ENCODE assay signal across 35 mouse cellular contexts in genomic region chr9:30141186-30141585, GRCm38 (mm10).
DNase-seq lines count a peak whose midpoint lies in the region; ATAC-seq lines count a peak whose summit lies in the region.
"Had no signal": no experiment of that assay in that cellular context is flagged by ENCODE, and none has a peak within 500 bp of the region (broad histone marks: within the 10 kb centered on the region; RNA-seq: fewer than 3 reads in every experiment).

No protein-coding gene starts in this region.

- H3K4me3 ChIP-seq in midbrain, embryonic 14.5 days (replicated peaks; ENCODE audit: low read depth, low read length) = no peak overlapping the region
- H3K4me3 ChIP-seq: embryonic facial prominence, embryonic 10.5 days; embryonic facial prominence, embryonic 15.5 days; forebrain, embryonic 12.5 days; heart, embryonic 10.5 days; hindbrain, embryonic 12.5 days; intestine, embryonic 15.5 days; layer of hippocampus, adult 2 months; limb, embryonic 12.5 days; megakaryocyte, embryonic 14.5 days; midbrain, embryonic 12.5 days; neural tube, embryonic 13.5 days; stomach, embryonic 15.5 days had no signal

- H3K4me2 ChIP-seq in midbrain, embryonic 14.5 days (ENCODE audit: low read length) = no peak overlapping the region
- H3K4me2 ChIP-seq: embryonic facial prominence, embryonic 15.5 days; forebrain, embryonic 12.5 days; hindbrain, embryonic 12.5 days; intestine, embryonic 15.5 days; limb, embryonic 12.5 days; liver, embryonic 11.5 days; midbrain, embryonic 12.5 days; neural tube, embryonic 13.5 days; stomach, embryonic 15.5 days had no signal

- H3K9ac ChIP-seq in midbrain, embryonic 14.5 days (replicated peaks; ENCODE audit: low read length) = no peak overlapping the region
- H3K9ac ChIP-seq: embryonic facial prominence, embryonic 15.5 days; forebrain, embryonic 12.5 days; hindbrain, embryonic 12.5 days; intestine, embryonic 15.5 days; limb, embryonic 12.5 days; liver, postnatal 0 days; midbrain, embryonic 12.5 days; neural tube, embryonic 13.5 days; stomach, embryonic 15.5 days had no signal

- H3K27ac ChIP-seq in midbrain, embryonic 14.5 days (replicated peaks; ENCODE audit: low read depth, low read length) = no peak overlapping the region
- H3K27ac ChIP-seq: embryonic facial prominence, embryonic 10.5 days; embryonic facial prominence, embryonic 15.5 days; forebrain, embryonic 12.5 days; heart, embryonic 10.5 days; hindbrain, embryonic 12.5 days; hindbrain, postnatal 0 days; intestine, embryonic 15.5 days; layer of hippocampus, adult 2 months; limb, embryonic 12.5 days; midbrain, embryonic 12.5 days; stomach, embryonic 15.5 days had no signal

- intact Hi-C loops in left cerebral cortex, postnatal 36 days (cut with DNase I) = loop anchor here (5.0 to 10.0 kb wide), 2 partner anchors 71 to 136 kb away; no protein-coding TSS in a partner anchor

- H3K36me3 ChIP-seq in midbrain, embryonic 14.5 days (ENCODE audit: control insufficient read depth, insufficient read depth, low read length) = no peaks in the 10 kb centered on the region
- H3K36me3 ChIP-seq: embryonic facial prominence, embryonic 10.5 days; embryonic facial prominence, embryonic 15.5 days; forebrain, embryonic 12.5 days; heart, embryonic 10.5 days; hindbrain, embryonic 12.5 days; intestine, embryonic 15.5 days; limb, embryonic 12.5 days; midbrain, embryonic 12.5 days; neural tube, embryonic 13.5 days; stomach, embryonic 15.5 days had no signal

- peak; percentile 29 to 34 for DNase-seq in cerebellum, postnatal 10 days
- no peak for DNase-seq in cerebellum, postnatal 36 days
- DNase-seq in layer of hippocampus, adult 9-11 months = peak; percentile 23
- no peak for DNase-seq in layer of hippocampus, postnatal 14 days (ENCODE audit: low spot score in 2 of 2)
- peak; percentile 51 to 69 for DNase-seq in left cerebral cortex, adult 18-20 months (ENCODE audit: low spot score in 2 of 2)
- peak; percentile 56 to 70 for DNase-seq in left cerebral cortex, postnatal 36 days (ENCODE audit: low spot score in 2 of 2)
- no peak for DNase-seq in midbrain, embryonic 14.5 days
- DNase-seq: adrenal gland, adult 2 months; cerebellum, adult 11 months; cerebellum, adult 9-11 months; gastrocnemius, postnatal 14 days; heart, postnatal 36 days; kidney, adult 2 months; kidney, postnatal 36 days; layer of hippocampus, postnatal 36 days; liver, postnatal 0 days; lung, postnatal 36 days; thymus, postnatal 14 days had no signal

- ATAC-seq in midbrain, embryonic 14.5 days (ENCODE audit: low FRiP score, low TSS enrichment) = no peak
- no peak for ATAC-seq in megakaryocyte, adult 5-6 weeks (ENCODE audit: poor library complexity, severe bottlenecking)
- ATAC-seq: activated CD4-positive, CD25-positive, alpha-beta regulatory T cell, adult 4 months; liver, postnatal 0 days had no signal

- H3K9me3 ChIP-seq in midbrain, embryonic 14.5 days (ENCODE audit: control insufficient read depth, low read length) = no peaks in the 10 kb centered on the region
- H3K9me3 ChIP-seq: embryonic facial prominence, embryonic 10.5 days; embryonic facial prominence, embryonic 15.5 days; forebrain, embryonic 12.5 days; heart, embryonic 10.5 days; hindbrain, embryonic 12.5 days; intestine, embryonic 15.5 days; limb, embryonic 12.5 days; midbrain, embryonic 12.5 days; neural tube, embryonic 13.5 days; stomach, embryonic 15.5 days had no signal

- H3K4me1 ChIP-seq in midbrain, embryonic 14.5 days (ENCODE audit: control insufficient read depth, insufficient read depth, low read length) = peaks cover 3% of the 10 kb centered on the region; the same call in 1 of the 2 replicates
- H3K4me1 ChIP-seq: megakaryocyte, embryonic 14.5 days had no signal

- no peaks in the 10 kb centered on the region for H3K27me3 ChIP-seq in midbrain, embryonic 14.5 days (ENCODE audit: control insufficient read depth, insufficient read depth, low read length)
- H3K27me3 ChIP-seq: CH12.LX; hindbrain, embryonic 12.5 days; intestine, embryonic 15.5 days; megakaryocyte, embryonic 14.5 days; midbrain, embryonic 12.5 days had no signal

- WGBS in midbrain, embryonic 14.5 days = 89% methylated on average over 3 of the region's 3 CpGs

Comparison
In these comparisons a context has a peak if more than half of its experiments do, and no peak if none do; other contexts are left out.
1. DNase-seq: peak in cerebellum, postnatal 10 days (2 of 2), layer of hippocampus, adult 9-11 months (single experiment), left cerebral cortex, adult 18-20 months (2 of 2) and left cerebral cortex, postnatal 36 days (2 of 2); none in cerebellum, postnatal 36 days (0 of 2), layer of hippocampus, postnatal 14 days (0 of 2) and midbrain, embryonic 14.5 days (single experiment).